Mouse (Mus musculus) limb, embryonic 11.5 days (tissue): Measurements from ENCODE around the gene Nol10. TPM values are rescaled to one million over a fixed set of nuclear protein-coding genes. Genes with fewer than 3 reads are reported as not detected.

Experiments used
- ATAC-seq: fragments of 200-750 bp; cut with Nextera tagmentation; 2 replicates; pipeline ENCODE4 v1.8.0; 2017; ENCODE audit warnings: low read depth; ENCODE audit not compliant: insufficient number of reproducible peaks, low FRiP score, low TSS enrichment
- DNase-seq: peaks from one replicate; pipeline ENCODE4 v3.0.0-alpha.2; 2015; ENCODE audit warnings: low spot score
- H3K27ac ChIP-seq: fragments of 300-500 bp; sonication (generic); replicated peaks from 2 replicates; pipeline ENCODE4 v1.5.1; 2014; ENCODE audit warnings: low read depth, mild to moderate bottlenecking, low read length
- H3K27me3 ChIP-seq: fragments of 300-500 bp; sonication (generic); 2 replicates; pipeline ENCODE4 v1.6.1; 2014; ENCODE audit warnings: mild to moderate bottlenecking, low read length, mixed read lengths; ENCODE audit not compliant: control insufficient read depth, insufficient read depth
- H3K36me3 ChIP-seq: fragments of 300-500 bp; sonication (generic); 2 replicates; pipeline ENCODE4 v1.6.1; 2014; ENCODE audit warnings: mild to moderate bottlenecking, low read length, moderate library complexity, mixed read lengths; ENCODE audit not compliant: control insufficient read depth, insufficient read depth
- H3K4me1 ChIP-seq: fragments of 300-500 bp; sonication (generic); 2 replicates; pipeline ENCODE4 v1.6.1; 2014; ENCODE audit warnings: low read length, mixed read lengths; ENCODE audit not compliant: control insufficient read depth, insufficient read depth
- H3K4me2 ChIP-seq: fragments of 300-500 bp; sonication (generic); 2 replicates; pipeline ENCODE4 v1.6.1; 2014; ENCODE audit warnings: low read depth, mild to moderate bottlenecking, moderate library complexity; ENCODE audit not compliant: severe bottlenecking
- H3K4me3 ChIP-seq: fragments of 300-500 bp; sonication (generic); 2 replicates; pipeline ENCODE4 v1.5.1; 2014; ENCODE audit warnings: low read depth, low read length
- H3K9ac ChIP-seq: fragments of 300-500 bp; sonication (generic); 2 replicates; pipeline ENCODE4 v1.6.1; 2014; ENCODE audit warnings: mild to moderate bottlenecking, low read length
- H3K9me3 ChIP-seq: fragments of 300-500 bp; sonication (generic); 2 replicates; pipeline ENCODE4 v1.6.1; 2016; ENCODE audit warnings: low read length; ENCODE audit not compliant: control insufficient read depth
- WGBS: fragments of 180-500 bp; shearing (Covaris S2); extraction: QIAGEN DNeasy Blood & Tissue Kit; methylation state at CpG from one replicate; pipeline ENCODE4 v1.1.7; 2014; 5-methylcytosine and 5-hydroxymethylcytosine counted together
- polyA plus RNA-seq: library from polyadenylated mRNA; unstranded; fragments of >200 nt; fragmentation: Nextera tagmentation; extraction: Ambion mirVana; gene quantifications from 2 replicates; pipeline ENCODE4 v1.2.1, GENCODE M21; 2014

Nol10 gene
- polyA plus RNA-seq, result 35.4 and 39.2 TPM in 2 replicates

- under 1% methylated on average over 42 of the region's 42 CpGs for WGBS
- peak within 1 kb of the TSS; percentile 87 for H3K4me2 ChIP-seq
- no peaks in the 10 kb centered on the region for H3K27me3 ChIP-seq
- peak; percentile 96 for DNase-seq
- H3K4me1 ChIP-seq, result peaks cover 7% of the 10 kb centered on the region; the same call in 1 of the 2 replicates
- no peak within 1 kb of the TSS for H3K27ac ChIP-seq
- H3K9ac ChIP-seq, result peak within 1 kb of the TSS; percentile 83
- peak within 1 kb of the TSS; percentile 81 for H3K4me3 ChIP-seq
- ATAC-seq, result peak; percentile 91
- no peaks in the 10 kb centered on the region for H3K9me3 ChIP-seq
- H3K36me3 ChIP-seq, result no peaks in the 10 kb centered on the region
Measured at GRCm38 (mm10) chr12:17348048-17349036, at the start of gene Nol10. Nol10 (plus strand) TSS chr12:17348458.

- no peak for ATAC-seq
- WGBS, result 93% methylated on average over 1 of the region's 1 CpGs
Measured at GRCm38 (mm10) chr12:17299902-17300301, 48.4 kb upstream of the Nol10 start.

GRCm38 (mm10) chr12:17305445-17305844, 42.8 kb upstream of the Nol10 start:
- no peak overlapping the region for H3K9ac ChIP-seq
- 90% methylated on average over 7 of the region's 7 CpGs for whole genome bisulfite sequencing
- H3K9me3 ChIP-seq, result no peaks in the 10 kb centered on the region
- DNase-seq (no peak), ATAC-seq (no peak)
- no peaks in the 10 kb centered on the region for H3K36me3 ChIP-seq
- no peak overlapping the region for H3K4me2 ChIP-seq
- no peak overlapping the region for H3K4me3 ChIP-seq
- no peaks in the 10 kb centered on the region for H3K27me3 ChIP-seq
- no peak overlapping the region for H3K27ac ChIP-seq
- no peaks in the 10 kb centered on the region for H3K4me1 ChIP-seq

More at GRCm38 (mm10) chr12:17299902-17300301, 48.4 kb upstream of the Nol10 start:
- DNase-seq, result no peak
- H3K9ac ChIP-seq, result no peak overlapping the region
- no peak overlapping the region for H3K4me3 ChIP-seq
- H3K36me3 ChIP-seq, result no peaks in the 10 kb centered on the region
- H3K4me1 ChIP-seq, result no peaks in the 10 kb centered on the region
- no peak overlapping the region for H3K27ac ChIP-seq
- no peaks in the 10 kb centered on the region for H3K27me3 ChIP-seq
- no peak overlapping the region for H3K4me2 ChIP-seq
- no peaks in the 10 kb centered on the region for H3K9me3 ChIP-seq

- Histone ChIP-seq H3K4me2 (no peak overlapping the region), H3K27me3 (no peaks in the 10 kb centered on the region), H3K4me1 (no peaks in the 10 kb centered on the region), H3K4me3 (no peak overlapping the region), H3K9ac (no peak overlapping the region), H3K27ac (no peak overlapping the region), H3K36me3 (no peaks in the 10 kb centered on the region), H3K9me3 (no peaks in the 10 kb centered on the region)
- ATAC-seq (no peak), DNase-seq (no peak)
- 49% methylated on average over 4 of the region's 4 CpGs for WGBS
Measured at GRCm38 (mm10) chr12:17308246-17308645, 40.0 kb upstream of the Nol10 start.

- Histone ChIP-seq H3K4me3 (no peak overlapping the region), H3K27ac (no peak overlapping the region), H3K27me3 (no peaks in the 10 kb centered on the region), H3K36me3 (no peaks in the 10 kb centered on the region), H3K4me2 (no peak overlapping the region), H3K9ac (no peak overlapping the region), H3K4me1 (no peaks in the 10 kb centered on the region), H3K9me3 (no peaks in the 10 kb centered on the region)
- ATAC-seq (no peak), DNase-seq (no peak)
- 85% methylated on average over 16 of the region's 16 CpGs for WGBS
Measured at GRCm38 (mm10) chr12:17310852-17311839, 37.1 kb upstream of the Nol10 start.

GRCm38 (mm10) chr12:17316096-17316495, 32.2 kb upstream of the Nol10 start:
- no peaks in the 10 kb centered on the region for H3K9me3 ChIP-seq
- H3K27ac ChIP-seq, result no peak overlapping the region
- 90% methylated on average over 5 of the region's 5 CpGs for WGBS
- H3K27me3 ChIP-seq, result no peaks in the 10 kb centered on the region
- H3K36me3 ChIP-seq, result no peaks in the 10 kb centered on the region
- no peak overlapping the region for H3K4me3 ChIP-seq
- H3K4me1 ChIP-seq, result no peaks in the 10 kb centered on the region
- no peak overlapping the region for H3K9ac ChIP-seq
- DNase-seq (no peak), ATAC-seq (no peak)
- no peak overlapping the region for H3K4me2 ChIP-seq

GRCm38 (mm10) chr12:17317970-17318369, 30.3 kb upstream of the Nol10 start:
- no peak overlapping the region for H3K4me3 ChIP-seq
- peaks cover 2% of the 10 kb centered on the region; the same call in 1 of the 2 replicates for H3K27me3 ChIP-seq
- ATAC-seq (no peak), DNase-seq (no peak)
- no peak overlapping the region for H3K27ac ChIP-seq
- H3K4me1 ChIP-seq, result no peaks in the 10 kb centered on the region
- WGBS, result 73% methylated on average over 4 of the region's 4 CpGs
- H3K36me3 ChIP-seq, result no peaks in the 10 kb centered on the region
- H3K9me3 ChIP-seq, result no peaks in the 10 kb centered on the region
- H3K9ac ChIP-seq, result no peak overlapping the region
- H3K4me2 ChIP-seq, result no peak overlapping the region

GRCm38 (mm10) chr12:17318453-17318852, 29.8 kb upstream of the Nol10 start:
- Histone ChIP-seq H3K27ac (no peak overlapping the region), H3K9me3 (no peaks in the 10 kb centered on the region), H3K4me3 (no peak overlapping the region), H3K36me3 (no peaks in the 10 kb centered on the region), H3K4me2 (no peak overlapping the region), H3K9ac (no peak overlapping the region), H3K4me1 (no peaks in the 10 kb centered on the region), H3K27me3 (peaks cover 6% of the 10 kb centered on the region)
- 82% methylated on average over 3 of the region's 3 CpGs for WGBS
- ATAC-seq (no peak), DNase-seq (no peak)
